Mouse (Mus musculus): ENCODE data around the gene Rhox8. TPM values are rescaled to one million over a fixed set of nuclear protein-coding genes. Genes with fewer than 3 reads are reported as not detected.
"Not testable (repeated sequence)": the region's sequence is repeated elsewhere in the genome, so short reads cannot be mapped to it uniquely, and the experiment has no call there.

The Rhox8 gene
- polyA plus RNA-seq (2015; fragmentation: Nextera tagmentation; extraction: Ambion mirVana) = not detected in 2 replicates

- Histone ChIP-seq H3K27ac (no peak within 1 kb of the TSS), H3K9me3 (no peaks in the 10 kb centered on the region), H3K36me3 (no peaks in the 10 kb centered on the region), H3K4me2 (no peak within 1 kb of the TSS), H3K4me1 (no peaks in the 10 kb centered on the region), H3K27me3 (no peaks in the 10 kb centered on the region), H3K9ac (no peak within 1 kb of the TSS), H3K4me3 (no peak within 1 kb of the TSS)
- ATAC-seq (ENCODE audit: borderline replicate concordance, extremely low read depth, low FRiP score, low TSS enrichment) = no peak
- 68% methylated on average over 4 of the region's 4 CpGs for WGBS
These were observed at the start of gene Rhox8 for GRCm38 (mm10) chrX:37878844-37879243. Gene Rhox8, minus strand, starts transcription at chrX:37878944.

DNA sequence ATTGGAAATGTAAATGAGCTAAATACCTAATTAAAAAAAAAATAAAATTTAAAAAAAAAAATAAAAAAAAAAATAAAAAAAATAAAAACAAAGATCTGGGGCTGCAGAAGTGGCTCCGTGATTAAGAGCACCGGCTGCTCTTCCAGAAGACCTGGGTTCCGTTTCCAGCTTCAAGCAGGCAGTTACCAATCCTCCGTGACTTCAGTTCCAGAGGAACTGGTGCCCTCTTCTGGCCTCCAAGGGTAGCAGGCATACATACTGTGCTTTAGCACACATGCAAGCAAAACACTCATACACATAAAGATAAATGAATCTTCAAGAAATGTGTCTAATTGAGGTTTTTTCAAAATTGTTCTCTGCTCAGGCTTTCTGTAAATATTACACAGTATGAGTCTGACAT lies 37.6 kb upstream of the Rhox8 start:
- no peaks in the 10 kb centered on the region for H3K27me3 ChIP-seq
- H3K4me1 ChIP-seq = no peaks in the 10 kb centered on the region
- 71% methylated on average over 4 of the region's 4 CpGs for WGBS
- H3K36me3 ChIP-seq = no peaks in the 10 kb centered on the region
- no peak overlapping the region for H3K4me2 ChIP-seq
- no peak overlapping the region for H3K4me3 ChIP-seq
- no peak for ATAC-seq (ENCODE audit: borderline replicate concordance, extremely low read depth, low FRiP score, low TSS enrichment)
- no peak overlapping the region for H3K27ac ChIP-seq
- H3K9ac ChIP-seq = no peak overlapping the region
- no peaks in the 10 kb centered on the region for H3K9me3 ChIP-seq

GRCm38 (mm10) chrX:37908581-37908980 lies 29.8 kb upstream of the Rhox8 start:
- 43% methylated on average over 7 of the region's 7 CpGs for WGBS
- Histone ChIP-seq H3K4me3 (no peak overlapping the region), H3K4me2 (no peak overlapping the region), H3K9me3 (no peaks in the 10 kb centered on the region), H3K9ac (no peak overlapping the region), H3K27ac (no peak overlapping the region), H3K27me3 (no peaks in the 10 kb centered on the region), H3K4me1 (no peaks in the 10 kb centered on the region), H3K36me3 (no peaks in the 10 kb centered on the region)
- no peak for ATAC-seq (ENCODE audit: borderline replicate concordance, extremely low read depth, low FRiP score, low TSS enrichment)

GRCm38 (mm10) chrX:37903727-37904126 lies 25.0 kb upstream of the Rhox8 start:
- Histone ChIP-seq H3K36me3 (no peaks in the 10 kb centered on the region), H3K27me3 (no peaks in the 10 kb centered on the region), H3K9ac (no peak overlapping the region), H3K9me3 (no peaks in the 10 kb centered on the region), H3K27ac (no peak overlapping the region), H3K4me2 (no peak overlapping the region), H3K4me3 (no peak overlapping the region), H3K4me1 (no peaks in the 10 kb centered on the region)
- no peak for ATAC-seq (ENCODE audit: borderline replicate concordance, extremely low read depth, low FRiP score, low TSS enrichment)
- 66% methylated on average over 5 of the region's 5 CpGs for WGBS

DNA sequence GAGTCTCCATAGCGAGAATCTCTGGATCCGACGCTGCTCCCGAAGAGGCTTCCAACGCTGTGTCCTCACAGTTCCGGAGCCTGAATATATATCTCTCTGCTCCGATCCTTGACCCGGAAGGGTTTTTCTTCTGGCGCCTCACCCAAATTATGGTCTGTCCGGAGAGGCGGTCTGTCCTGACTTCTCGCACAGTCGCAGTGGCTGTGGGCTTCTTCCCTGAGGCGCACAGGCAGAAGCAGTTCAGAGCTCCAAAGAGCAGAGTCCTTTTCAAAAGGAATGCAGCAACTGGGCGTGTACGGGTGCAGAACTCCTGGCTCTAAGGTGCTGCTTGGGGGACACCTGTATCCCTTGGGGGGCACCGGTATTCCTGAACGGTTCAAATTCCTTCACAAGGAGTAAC lies 22.9 kb upstream of the Rhox8 start, which contains the start of gene Rhox9:
Gene Rhox9, minus strand, starts transcription at position 101 of the 400 bp plus-strand sequence.
- not testable (repeated sequence) for H3K4me1 ChIP-seq; H3K36me3 ChIP-seq; ATAC-seq (ENCODE audit: borderline replicate concordance, extremely low read depth, low FRiP score, low TSS enrichment); H3K27ac ChIP-seq; H3K27me3 ChIP-seq; H3K9ac ChIP-seq; H3K4me2 ChIP-seq; H3K9me3 ChIP-seq; H3K4me3 ChIP-seq
- WGBS = 91% methylated on average over 9 of the region's 18 CpGs

DNA sequence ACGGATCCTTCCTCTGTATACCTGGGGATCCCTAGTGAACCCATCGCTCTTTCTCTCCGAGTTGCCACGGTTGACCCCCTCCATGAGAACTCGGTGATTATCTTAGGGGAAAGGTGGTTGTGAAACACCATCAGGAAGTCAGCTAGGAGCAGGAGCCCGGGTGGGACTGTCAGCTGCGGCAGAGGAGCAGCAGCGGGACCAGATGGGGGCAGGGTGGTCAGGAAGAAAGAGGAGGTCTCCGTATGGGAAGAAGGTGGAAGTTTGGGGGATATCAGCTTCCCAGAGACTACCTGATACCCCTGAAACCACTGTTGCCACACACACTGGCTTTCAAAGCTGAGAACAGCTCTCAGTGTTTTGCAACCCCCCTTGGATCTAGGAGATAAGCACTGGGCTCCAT lies 18.4 kb upstream of the Rhox8 start, which contains the start of gene Rhox7b:
Gene Rhox7b, minus strand, starts transcription at position 101 of the 400 bp plus-strand sequence.
- 63% methylated on average over 9 of the region's 9 CpGs for WGBS
- not testable (repeated sequence) for H3K4me3 ChIP-seq; H3K36me3 ChIP-seq; ATAC-seq (ENCODE audit: borderline replicate concordance, extremely low read depth, low FRiP score, low TSS enrichment); H3K27ac ChIP-seq; H3K4me1 ChIP-seq; H3K27me3 ChIP-seq; H3K9ac ChIP-seq; H3K9me3 ChIP-seq; H3K4me2 ChIP-seq

- no peaks in the 10 kb centered on the region for H3K36me3 ChIP-seq
- H3K9ac ChIP-seq = no peak overlapping the region
- no peak overlapping the region for H3K27ac ChIP-seq
- H3K27me3 ChIP-seq = no peaks in the 10 kb centered on the region
- no peak overlapping the region for H3K4me3 ChIP-seq
- ATAC-seq (ENCODE audit: borderline replicate concordance, extremely low read depth, low FRiP score, low TSS enrichment) = no peak
- WGBS = 94% methylated on average over 2 of the region's 2 CpGs
- H3K4me1 ChIP-seq = no peaks in the 10 kb centered on the region
- no peaks in the 10 kb centered on the region for H3K9me3 ChIP-seq
- H3K4me2 ChIP-seq = no peak overlapping the region
These were observed 7.1 kb downstream of the Rhox8 start for GRCm38 (mm10) chrX:37871641-37872040.

DNA sequence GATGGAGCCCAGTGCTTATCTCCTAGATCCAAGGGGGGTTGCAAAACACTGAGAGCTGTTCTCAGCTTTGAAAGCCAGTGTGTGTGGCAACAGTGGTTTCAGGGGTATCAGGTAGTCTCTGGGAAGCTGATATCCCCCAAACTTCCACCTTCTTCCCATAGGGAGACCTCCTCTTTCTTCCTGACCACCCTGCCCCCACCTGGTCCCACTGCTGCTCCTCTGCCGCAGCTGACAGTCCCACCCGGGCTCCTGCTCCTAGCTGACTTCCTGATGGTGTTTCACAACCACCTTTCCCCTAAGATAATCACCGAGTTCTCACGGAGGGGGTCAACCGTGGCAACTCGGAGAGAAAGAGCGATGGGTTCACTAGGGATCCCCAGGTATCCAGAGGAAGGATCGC lies 47.4 kb downstream of the Rhox8 start, which contains the start of gene Rhox7a:
Gene Rhox7a, plus strand, starts transcription at position 301 of the 400 bp plus-strand sequence.
- H3K36me3 ChIP-seq; H3K4me3 ChIP-seq; H3K9me3 ChIP-seq; H3K9ac ChIP-seq; H3K27ac ChIP-seq; H3K4me2 ChIP-seq; H3K4me1 ChIP-seq; H3K27me3 ChIP-seq; ATAC-seq (ENCODE audit: borderline replicate concordance, extremely low read depth, low FRiP score, low TSS enrichment): not testable (repeated sequence)
- 61% methylated on average over 8 of the region's 8 CpGs for WGBS

DNA sequence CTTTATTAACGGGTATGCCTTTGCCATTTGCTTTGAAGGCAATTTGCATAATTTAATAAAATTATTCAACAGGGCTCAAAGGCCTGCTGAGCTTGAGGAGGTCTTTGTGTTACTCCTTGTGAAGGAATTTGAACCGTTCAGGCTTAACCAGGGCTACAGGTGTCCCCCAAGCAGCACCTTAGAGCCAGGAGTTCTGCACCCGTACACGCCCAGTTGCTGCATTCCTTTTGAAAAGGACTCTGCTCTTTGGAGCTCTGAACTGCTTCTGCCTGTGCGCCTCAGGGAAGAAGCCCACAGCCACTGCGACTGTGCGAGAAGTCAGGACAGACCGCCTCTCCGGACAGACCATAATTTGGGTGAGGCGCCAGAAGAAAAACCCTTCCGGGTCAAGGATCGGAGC lies 52.1 kb downstream of the Rhox8 start, which contains the start of gene Rhox6:
Gene Rhox6, plus strand, starts transcription at position 301 of the 400 bp plus-strand sequence.
- H3K27me3 ChIP-seq; H3K36me3 ChIP-seq; H3K4me3 ChIP-seq; H3K9me3 ChIP-seq; H3K27ac ChIP-seq; ATAC-seq (ENCODE audit: borderline replicate concordance, extremely low read depth, low FRiP score, low TSS enrichment); H3K9ac ChIP-seq; H3K4me1 ChIP-seq; H3K4me2 ChIP-seq: not testable (repeated sequence)
- WGBS = 91% methylated on average over 4 of the region's 12 CpGs

Other genes starting within 250 kb of the Rhox8 start
- not detected in 2 replicates for gene Rhox2g, start 235.5 kb downstream of the Rhox8 start, polyA plus RNA-seq (2015; fragmentation: Nextera tagmentation; extraction: Ambion mirVana)
- not detected in 2 replicates for gene Rhox4g, start 227.6 kb downstream of the Rhox8 start, polyA plus RNA-seq (2015; fragmentation: Nextera tagmentation; extraction: Ambion mirVana)
- not detected in 2 replicates for gene Rhox3h, start 210.2 kb downstream of the Rhox8 start, polyA plus RNA-seq (2015; fragmentation: Nextera tagmentation; extraction: Ambion mirVana)
- not detected in 2 replicates for gene Rhox2h, start 205.7 kb downstream of the Rhox8 start, polyA plus RNA-seq (2015; fragmentation: Nextera tagmentation; extraction: Ambion mirVana)
- gene Rhox5, start 74.1 kb downstream of the Rhox8 start, polyA plus RNA-seq (2015; fragmentation: Nextera tagmentation; extraction: Ambion mirVana) = 3.2 and 3.5 TPM in 2 replicates
- gene Rhox6, start 52.0 kb downstream of the Rhox8 start, polyA plus RNA-seq (2015; fragmentation: Nextera tagmentation; extraction: Ambion mirVana) = not detected in 2 replicates
- gene Rhox7a, start 47.3 kb downstream of the Rhox8 start, polyA plus RNA-seq (2015; fragmentation: Nextera tagmentation; extraction: Ambion mirVana) = not detected in 2 replicates
- gene Rhox7b, start 18.3 kb upstream of the Rhox8 start, polyA plus RNA-seq (2015; fragmentation: Nextera tagmentation; extraction: Ambion mirVana) = not detected in 2 replicates
- not detected in 2 replicates for gene Rhox9, start 22.8 kb upstream of the Rhox8 start, polyA plus RNA-seq (2015; fragmentation: Nextera tagmentation; extraction: Ambion mirVana)
- not detected in 2 replicates for gene Btg1-ps1, start 139.9 kb upstream of the Rhox8 start, polyA plus RNA-seq (2015; fragmentation: Nextera tagmentation; extraction: Ambion mirVana)
- not detected in 2 replicates for gene Btg1-ps2, start 164.2 kb upstream of the Rhox8 start, polyA plus RNA-seq (2015; fragmentation: Nextera tagmentation; extraction: Ambion mirVana)
- not detected in 2 replicates for gene Rhox10, start 187.5 kb upstream of the Rhox8 start, polyA plus RNA-seq (2015; fragmentation: Nextera tagmentation; extraction: Ambion mirVana)
- gene Rhox11, start 206.2 kb upstream of the Rhox8 start, polyA plus RNA-seq (2015; fragmentation: Nextera tagmentation; extraction: Ambion mirVana) = not detected in 2 replicates
- not detected in 2 replicates for gene Rhox12, start 232.0 kb upstream of the Rhox8 start, polyA plus RNA-seq (2015; fragmentation: Nextera tagmentation; extraction: Ambion mirVana)
- gene Rhox13, start 242.3 kb upstream of the Rhox8 start, polyA plus RNA-seq (2015; fragmentation: Nextera tagmentation; extraction: Ambion mirVana) = not detected in 2 replicates